Mouse (Mus musculus): Measurements from ENCODE around the gene Lrsam1.

DNA sequence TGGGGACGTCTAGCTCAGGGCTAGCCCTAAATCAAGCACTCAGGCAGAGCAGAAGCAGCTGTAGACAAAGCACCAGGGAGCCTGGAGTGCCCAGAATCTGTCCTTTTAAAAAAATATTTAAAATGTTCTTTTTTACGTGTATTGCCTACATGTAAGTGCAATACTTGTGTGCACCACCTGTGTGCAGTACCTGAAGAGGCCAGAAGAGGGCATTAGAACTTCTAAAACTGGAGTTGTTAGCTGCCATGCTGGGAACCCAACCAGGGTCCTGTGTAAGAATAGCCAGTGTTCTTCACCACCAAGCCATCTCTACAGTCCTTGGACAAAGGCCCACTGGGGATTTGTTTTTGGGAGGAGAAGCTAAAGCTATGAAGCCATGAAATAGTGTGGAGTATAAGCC, 6.8 kb downstream of the Lrsam1 start:
- TF ChIP-seq CTCF (IDR thresholded peaks at IDR 0.05; ENCODE audit: control insufficient read depth, insufficient read depth, insufficient read length) (no peak), USF1 (IDR thresholded peaks at IDR 0.05; ENCODE audit: low read depth) (no peak), MYOG (IDR thresholded peaks at IDR 0.05; ENCODE audit: control insufficient read depth, extremely low read depth, insufficient read length) (no peak), MYOD1 (IDR thresholded peaks at IDR 0.05; ENCODE audit: control insufficient read depth, insufficient read length, low read depth) (no peak), MAX (IDR thresholded peaks at IDR 0.05) (no peak), FOSL1 (IDR thresholded peaks at IDR 0.05; ENCODE audit: insufficient read depth, low read length, poor library complexity, severe bottlenecking) (no peak)
